Mouse (Mus musculus) stomach, postnatal 0 days (tissue): ENCODE results near the gene Nck1. TPM values are rescaled to one million over a fixed set of nuclear protein-coding genes. Genes with fewer than 3 reads are reported as not detected.

Experiments used
- ATAC-seq: fragments of 200-750 bp; cut with Nextera tagmentation; 2 replicates; pipeline ENCODE4 v1.8.0; 2017; ENCODE audit not compliant: low FRiP score, low TSS enrichment
- DNase-seq: peaks from one replicate; pipeline ENCODE4 v3.0.0-alpha.2; 2016; ENCODE audit warnings: low spot score
- H3K27ac ChIP-seq: fragments of 300-500 bp; sonication (generic); replicated peaks from 2 replicates; pipeline ENCODE4 v1.5.1; 2014; ENCODE audit warnings: mild to moderate bottlenecking, control low read depth
- H3K27me3 ChIP-seq: fragments of 300-500 bp; sonication (generic); 2 replicates; pipeline ENCODE4 v1.6.1; 2014; ENCODE audit warnings: low read length; ENCODE audit not compliant: control insufficient read depth, insufficient read depth
- H3K36me3 ChIP-seq: fragments of 300-500 bp; sonication (generic); 2 replicates; pipeline ENCODE4 v1.6.1; 2014; ENCODE audit warnings: low read length, mixed read lengths; ENCODE audit not compliant: control insufficient read depth, insufficient read depth
- H3K4me1 ChIP-seq: fragments of 300-500 bp; sonication (generic); replicated peaks from 2 replicates; pipeline ENCODE4 v1.6.1; 2014; ENCODE audit warnings: antibody characterized with exemption; ENCODE audit not compliant: control insufficient read depth, insufficient read depth
- H3K4me2 ChIP-seq: fragments of 300-500 bp; sonication (generic); replicated peaks from 2 replicates; pipeline ENCODE4 v1.6.1; 2014; ENCODE audit warnings: low read depth, mild to moderate bottlenecking, control low read depth, moderate library complexity
- H3K4me3 ChIP-seq: fragments of 300-500 bp; sonication (generic); 2 replicates; pipeline ENCODE4 v1.5.1; 2014; ENCODE audit warnings: low read depth, low read length, control low read depth
- H3K9ac ChIP-seq: fragments of 300-500 bp; sonication (generic); 2 replicates; pipeline ENCODE4 v1.6.1; 2014; ENCODE audit warnings: mild to moderate bottlenecking, low read length, control low read depth, mixed read lengths
- H3K9me3 ChIP-seq: fragments of 300-500 bp; sonication (generic); 2 replicates; pipeline ENCODE4 v1.6.1; 2016; ENCODE audit warnings: low read length; ENCODE audit not compliant: control insufficient read depth
- CTCF ChIP-seq: IDR thresholded peaks from 2 replicates; pipeline ENCODE4 v1.5.1; 2016; ENCODE audit warnings: antibody characterized with exemption, low read depth, mild to moderate bottlenecking, moderate library complexity
- EP300 ChIP-seq: optimal IDR thresholded peaks from 2 replicates; pipeline ENCODE3; 2016; ENCODE audit warnings: antibody characterized with exemption
- WGBS: fragments of 180-500 bp; shearing (Covaris S2); extraction: QIAGEN DNeasy Blood & Tissue Kit; methylation state at CpG from one replicate; pipeline ENCODE4 v1.1.7; 2014; 5-methylcytosine and 5-hydroxymethylcytosine counted together
- polyA plus RNA-seq: library from polyadenylated mRNA; unstranded; fragments of >200 nt; fragmentation: Nextera tagmentation; extraction: Ambion mirVana; gene quantifications from 2 replicates; pipeline ENCODE4 v1.2.1, GENCODE M21; 2015

The Nck1 gene
- polyA plus RNA-seq, 1 experiment from 2014 or later, result 44.7 TPM

DNA sequence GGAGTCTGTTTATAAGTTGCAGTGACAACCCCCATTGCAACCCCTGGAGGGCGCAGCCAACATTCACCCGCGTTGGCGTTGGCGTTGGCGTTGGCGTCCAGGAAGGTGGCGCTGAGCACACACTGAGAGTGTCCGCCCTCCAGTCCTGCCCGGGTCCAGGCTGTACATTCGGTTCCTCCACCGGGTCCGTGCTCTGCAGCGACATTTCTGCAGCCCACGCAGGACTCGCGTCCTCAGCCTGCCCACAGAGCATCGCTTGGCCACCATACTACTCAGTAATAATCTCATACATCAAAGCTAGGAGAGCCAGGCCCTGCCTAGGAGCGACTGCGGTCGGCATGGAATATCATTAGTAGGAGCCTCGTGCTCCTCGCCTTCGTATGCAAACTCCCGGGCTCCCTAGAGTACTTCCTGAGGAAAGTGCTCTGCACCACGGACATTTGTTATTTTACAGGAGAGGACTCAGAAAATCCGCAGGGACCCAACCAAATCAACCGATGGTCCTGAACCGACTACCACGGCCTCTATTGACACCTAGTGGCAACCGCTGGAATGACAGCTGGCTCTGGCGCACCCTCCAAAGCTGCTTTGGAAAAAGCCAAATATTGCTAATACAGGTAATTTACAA is 99.8 kb downstream of the Nck1 start:
- H3K9ac ChIP-seq, result peak overlapping the region; percentile 48; the same call in 1 of the 2 replicates
- no peaks in the 10 kb centered on the region; the same call in 1 of the 2 replicates for H3K4me1 ChIP-seq
- H3K36me3 ChIP-seq, result no peaks in the 10 kb centered on the region
- ATAC-seq, result peak; percentile 86
- no peaks in the 10 kb centered on the region for H3K27me3 ChIP-seq
- under 1% methylated on average over 32 of the region's 32 CpGs for WGBS
- peak overlapping the region; percentile 69 for H3K4me2 ChIP-seq
- TF ChIP-seq EP300 (no peak), CTCF (peak; percentile 86)
- peak overlapping the region; percentile 41 for H3K4me3 ChIP-seq
- no peak overlapping the region for H3K27ac ChIP-seq
- peak; percentile 75 for DNase-seq
- no peaks in the 10 kb centered on the region for H3K9me3 ChIP-seq

Other genes starting within 250 kb of the Nck1 start
- gene Il20rb, start 59.3 kb downstream of the Nck1 start, polyA plus RNA-seq, result 4.8 and 5.1 TPM in 2 replicates
- gene Slc35g2, start 25.0 kb upstream of the Nck1 start, polyA plus RNA-seq, result 6.9 and 7.7 TPM in 2 replicates
- gene Stag1, start 51.7 kb upstream of the Nck1 start, polyA plus RNA-seq, result 15.7 and 25.0 TPM in 2 replicates